Mouse (Mus musculus) brain, embryonic 14.5 days (tissue): ENCODE measurements around the gene Btbd17.

Experiments used
- CTCF ChIP-seq: fragments of 200-500 bp; IDR thresholded peaks from 2 replicates; pipeline ENCODE4 v1.5.1; 2012; ENCODE audit warnings: inconsistent platforms, mild to moderate bottlenecking, moderate library complexity, borderline replicate concordance; ENCODE audit not compliant: insufficient read depth, insufficient read length; ENCODE audit errors: extremely low read depth
- POLR2A ChIP-seq: fragments of 200-500 bp; IDR thresholded peaks from 2 replicates; pipeline ENCODE4 v1.6.1; 2012; ENCODE audit warnings: mild to moderate bottlenecking, inconsistent platforms, borderline replicate concordance; ENCODE audit not compliant: poor library complexity, insufficient read depth, insufficient read length, severe bottlenecking; ENCODE audit errors: extremely low read depth

DNA sequence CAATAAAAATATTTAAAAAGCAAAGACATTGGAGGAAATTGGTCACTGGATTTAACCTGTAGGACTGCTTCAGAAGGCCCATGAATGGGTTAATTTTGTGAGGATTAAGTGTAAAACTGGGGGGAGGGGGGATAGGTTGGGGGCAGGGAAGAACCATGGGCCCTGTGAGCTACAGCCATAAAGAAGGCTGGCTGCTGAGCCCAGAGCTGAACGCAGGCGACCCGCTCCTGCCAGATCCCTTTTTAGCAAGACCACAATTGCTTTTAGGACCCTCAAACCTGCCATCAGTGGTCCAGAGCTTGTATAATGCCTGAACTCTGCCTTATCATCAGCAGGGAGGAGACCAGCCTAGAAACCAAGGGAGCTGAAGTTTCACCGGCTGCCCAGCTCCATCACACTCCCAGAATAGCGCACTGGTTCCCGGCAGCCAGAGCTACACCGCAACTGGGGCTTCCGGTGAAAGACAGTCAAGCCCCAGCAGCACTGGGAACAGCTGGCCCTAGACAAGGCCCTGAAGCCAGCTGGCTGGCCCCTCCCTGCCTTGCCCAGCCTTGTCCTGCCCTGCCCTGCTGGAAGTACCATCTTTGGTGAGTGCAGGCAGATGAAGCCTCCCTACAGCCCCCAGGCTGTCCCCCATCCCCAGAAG is 48.2 kb upstream of the Btbd17 start:
- no peak for TF ChIP-seq CTCF
- no peak for TF ChIP-seq POLR2A
